Mouse (Mus musculus): Measurements from ENCODE around the gene Unc5c. TPM values are rescaled to one million over a fixed set of nuclear protein-coding genes. Genes with fewer than 3 reads are reported as not detected.

The Unc5c gene
- polyA plus RNA-seq, 1 experiment from 2014 or later, result not detected

- TF ChIP-seq EP300 (IDR thresholded peaks at IDR 0.05; ENCODE audit: low read depth) (no peak), CTCF (IDR thresholded peaks at IDR 0.05; ENCODE audit: low read depth) (no peak)
- WGBS (ENCODE audit: insufficient replicate concordance), result 61% methylated on average over 3 of the region's 3 CpGs
- H3K4me3 ChIP-seq (ENCODE audit: low read depth, low read length), result no peak overlapping the region
These were observed 292.2 kb downstream of the Unc5c start for GRCm38 (mm10) chr3:141757259-141757658.

DNA sequence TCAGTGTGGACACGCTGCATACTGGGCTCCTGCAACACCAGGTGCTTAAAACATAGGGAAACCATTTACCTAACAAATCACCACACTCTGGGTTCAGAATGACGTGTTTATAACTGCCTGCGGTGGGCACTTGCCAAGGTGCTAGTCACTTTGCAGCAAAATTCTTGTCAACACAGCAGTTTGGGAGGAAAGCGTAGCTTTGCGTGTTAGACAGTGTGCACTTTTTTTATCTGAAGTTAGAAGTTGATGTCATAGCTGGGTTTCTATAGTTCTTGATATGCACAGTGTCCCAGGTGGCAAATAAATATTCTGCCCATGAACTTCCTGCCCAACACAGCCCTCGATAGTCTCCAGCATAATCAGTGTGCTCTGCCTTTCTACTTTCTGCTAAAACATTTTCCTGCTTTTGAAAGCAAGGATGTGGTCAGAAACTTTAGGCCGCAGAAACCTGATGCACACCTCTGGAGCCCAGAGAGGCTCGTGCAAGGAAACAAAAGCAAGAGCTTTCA is 313.4 kb downstream of the Unc5c start:
- H3K9me3 ChIP-seq (ENCODE audit: low read length), result no peaks in the 10 kb centered on the region
- no peak for DNase-seq
- H3K36me3 ChIP-seq (replicated peaks; ENCODE audit: insufficient read depth, low read length), result no peaks in the 10 kb centered on the region
- H3K27ac ChIP-seq (ENCODE audit: low read depth), result no peak overlapping the region
- ATAC-seq, result no peak
- no peak overlapping the region for H3K9ac ChIP-seq (replicated peaks)
- 60% methylated on average over 8 of the region's 8 CpGs for WGBS (ENCODE audit: insufficient replicate concordance)
- H3K27me3 ChIP-seq (ENCODE audit: insufficient read depth, low read length), result no peaks in the 10 kb centered on the region
- H3K4me1 ChIP-seq (ENCODE audit: insufficient read depth), result no peaks in the 10 kb centered on the region
- H3K4me3 ChIP-seq (ENCODE audit: low read depth, low read length), result no peak overlapping the region
- H3K4me2 ChIP-seq (ENCODE audit: low read depth, low read length), result no peak overlapping the region
- TF ChIP-seq CTCF (IDR thresholded peaks at IDR 0.05; ENCODE audit: low read depth) (no peak), EP300 (IDR thresholded peaks at IDR 0.05; ENCODE audit: low read depth) (no peak)

More at GRCm38 (mm10) chr3:141757259-141757658, 292.2 kb downstream of the Unc5c start:
- no peaks in the 10 kb centered on the region for H3K27me3 ChIP-seq (ENCODE audit: insufficient read depth, low read length)
- ATAC-seq (no peak), DNase-seq (no peak)
- no peaks in the 10 kb centered on the region for H3K36me3 ChIP-seq (replicated peaks; ENCODE audit: insufficient read depth, low read length)
- H3K4me2 ChIP-seq (ENCODE audit: low read depth, low read length), result no peak overlapping the region
- H3K4me1 ChIP-seq (ENCODE audit: insufficient read depth), result no peaks in the 10 kb centered on the region
- H3K9me3 ChIP-seq (ENCODE audit: low read length), result no peaks in the 10 kb centered on the region
- H3K27ac ChIP-seq (ENCODE audit: low read depth), result no peak overlapping the region
- H3K9ac ChIP-seq (replicated peaks), result no peak overlapping the region

DNA sequence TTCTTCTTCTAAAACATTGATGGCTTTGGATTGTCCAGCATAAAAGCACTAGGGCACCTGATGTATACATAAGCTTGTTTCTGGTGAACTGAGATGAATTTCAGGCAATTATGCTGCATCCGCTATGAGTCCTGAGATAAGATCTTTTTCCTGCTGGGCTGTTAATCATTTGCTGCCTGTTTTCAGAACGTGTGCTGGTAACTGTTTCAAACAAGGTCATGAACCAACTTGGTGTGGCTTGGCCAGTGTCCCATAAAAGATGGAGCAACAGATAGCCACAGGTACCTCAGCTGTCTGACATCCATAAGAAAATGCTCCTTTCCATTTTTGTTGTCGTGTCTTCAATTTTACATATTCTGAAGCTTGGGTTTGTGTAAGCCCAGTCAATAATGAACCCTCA is 314.2 kb downstream of the Unc5c start:
- Histone ChIP-seq H3K4me1 (ENCODE audit: insufficient read depth) (no peaks in the 10 kb centered on the region), H3K27ac (ENCODE audit: low read depth) (no peak overlapping the region), H3K36me3 (replicated peaks; ENCODE audit: insufficient read depth, low read length) (no peaks in the 10 kb centered on the region), H3K27me3 (ENCODE audit: insufficient read depth, low read length) (no peaks in the 10 kb centered on the region), H3K9me3 (ENCODE audit: low read length) (no peaks in the 10 kb centered on the region), H3K4me2 (ENCODE audit: low read depth, low read length) (no peak overlapping the region), H3K4me3 (ENCODE audit: low read depth, low read length) (no peak overlapping the region), H3K9ac (replicated peaks) (no peak overlapping the region)
- DNase-seq (peak; percentile 54), ATAC-seq (peak; percentile 88)
- no peak for TF ChIP-seq EP300 (IDR thresholded peaks at IDR 0.05; ENCODE audit: low read depth)
- no peak for TF ChIP-seq CTCF (IDR thresholded peaks at IDR 0.05; ENCODE audit: low read depth)
- WGBS (ENCODE audit: insufficient replicate concordance), result 28% methylated on average over 3 of the region's 3 CpGs

DNA sequence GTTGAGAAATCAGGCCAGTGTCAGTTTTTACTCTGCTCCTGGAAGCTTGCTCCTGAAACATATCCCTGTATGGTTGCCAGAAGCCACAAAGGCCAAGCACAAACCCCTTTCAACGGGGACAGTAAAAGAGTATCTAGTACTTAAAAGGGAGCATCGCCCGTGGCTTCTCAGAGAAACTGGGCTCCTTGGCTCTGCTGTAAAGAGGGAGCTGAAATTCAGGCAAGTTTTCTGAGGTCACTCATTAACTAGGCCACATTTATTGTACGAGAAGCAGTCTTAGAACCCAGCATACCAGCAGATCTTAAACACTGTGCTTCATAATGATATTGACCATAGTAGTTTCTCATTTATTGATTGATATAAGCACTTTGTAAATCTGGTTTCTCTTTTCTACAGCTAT is 317.5 kb downstream of the Unc5c start:
- no peak overlapping the region for H3K27ac ChIP-seq (ENCODE audit: low read depth)
- H3K4me1 ChIP-seq (ENCODE audit: insufficient read depth), result no peaks in the 10 kb centered on the region
- H3K4me3 ChIP-seq (ENCODE audit: low read depth, low read length), result no peak overlapping the region
- WGBS (ENCODE audit: insufficient replicate concordance), result 68% methylated on average over 4 of the region's 4 CpGs
- no peaks in the 10 kb centered on the region for H3K27me3 ChIP-seq (ENCODE audit: insufficient read depth, low read length)
- H3K9ac ChIP-seq (replicated peaks), result no peak overlapping the region
- H3K36me3 ChIP-seq (replicated peaks; ENCODE audit: insufficient read depth, low read length), result no peaks in the 10 kb centered on the region
- ATAC-seq, result no peak
- no peaks in the 10 kb centered on the region for H3K9me3 ChIP-seq (ENCODE audit: low read length)
- DNase-seq, result no peak
- H3K4me2 ChIP-seq (ENCODE audit: low read depth, low read length), result no peak overlapping the region
- no peak for TF ChIP-seq CTCF (IDR thresholded peaks at IDR 0.05; ENCODE audit: low read depth)
- TF ChIP-seq EP300 (IDR thresholded peaks at IDR 0.05; ENCODE audit: low read depth), result no peak

GRCm38 (mm10) chr3:141791026-141791780 is 326.2 kb downstream of the Unc5c start:
- WGBS (ENCODE audit: insufficient replicate concordance), result 76% methylated on average over 8 of the region's 8 CpGs
- ATAC-seq (no peak), DNase-seq (no peak)
- Histone ChIP-seq H3K9ac (replicated peaks) (no peak overlapping the region), H3K27ac (ENCODE audit: low read depth) (no peak overlapping the region), H3K4me2 (ENCODE audit: low read depth, low read length) (no peak overlapping the region), H3K36me3 (replicated peaks; ENCODE audit: insufficient read depth, low read length) (no peaks in the 10 kb centered on the region), H3K4me1 (ENCODE audit: insufficient read depth) (no peaks in the 10 kb centered on the region), H3K9me3 (ENCODE audit: low read length) (no peaks in the 10 kb centered on the region), H3K27me3 (ENCODE audit: insufficient read depth, low read length) (no peaks in the 10 kb centered on the region), H3K4me3 (ENCODE audit: low read depth, low read length) (no peak overlapping the region)
- no peak for TF ChIP-seq EP300 (IDR thresholded peaks at IDR 0.05; ENCODE audit: low read depth)
- TF ChIP-seq CTCF (IDR thresholded peaks at IDR 0.05; ENCODE audit: low read depth), result no peak

GRCm38 (mm10) chr3:141792106-141792505 is 327.1 kb downstream of the Unc5c start:
- Histone ChIP-seq H3K9ac (replicated peaks) (no peak overlapping the region), H3K4me1 (ENCODE audit: insufficient read depth) (no peaks in the 10 kb centered on the region), H3K4me3 (ENCODE audit: low read depth, low read length) (no peak overlapping the region), H3K36me3 (replicated peaks; ENCODE audit: insufficient read depth, low read length) (no peaks in the 10 kb centered on the region), H3K27ac (ENCODE audit: low read depth) (no peak overlapping the region), H3K4me2 (ENCODE audit: low read depth, low read length) (no peak overlapping the region), H3K9me3 (ENCODE audit: low read length) (no peaks in the 10 kb centered on the region), H3K27me3 (ENCODE audit: insufficient read depth, low read length) (no peaks in the 10 kb centered on the region)
- ATAC-seq, result no peak
- DNase-seq, result no peak
- WGBS (ENCODE audit: insufficient replicate concordance), result 69% methylated on average over 1 of the region's 1 CpGs
- no peak for TF ChIP-seq EP300 (IDR thresholded peaks at IDR 0.05; ENCODE audit: low read depth)
- no peak for TF ChIP-seq CTCF (IDR thresholded peaks at IDR 0.05; ENCODE audit: low read depth)
